Mouse (Mus musculus): ENCODE data around the gene Neurl1a. TPM values are rescaled to one million over a fixed set of nuclear protein-coding genes. Genes with fewer than 3 reads are reported as not detected.

Gene Neurl1a
- polyA plus RNA-seq, 1 experiment from 2014 or later: 15.4 TPM

DNA sequence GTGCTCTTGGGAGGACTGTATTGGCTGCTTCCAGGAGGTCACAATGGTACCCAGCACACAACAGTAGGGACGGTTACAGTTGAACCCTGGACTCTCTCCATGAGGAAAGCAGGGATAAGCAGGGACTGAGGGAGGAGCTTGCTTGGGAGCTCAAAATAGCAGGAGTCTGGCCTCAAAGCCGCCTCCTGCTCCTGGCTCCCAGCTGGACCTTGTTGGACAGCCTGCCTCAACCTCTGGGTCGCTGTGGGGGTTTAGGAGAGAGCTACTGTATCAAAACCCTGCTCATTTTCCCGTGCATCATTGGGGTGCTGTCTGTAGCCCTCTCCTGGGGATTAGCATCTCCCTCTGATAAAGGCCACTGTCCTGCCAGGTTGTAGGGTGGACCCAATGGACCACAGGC, 100.8 kb downstream of the Neurl1a start:
- Histone ChIP-seq H3K4me3 (replicated peaks) (no peak overlapping the region), H3K27me3 (replicated peaks) (no peaks in the 10 kb centered on the region), H3K9me3 (replicated peaks) (no peaks in the 10 kb centered on the region), H3K4me2 (no peak overlapping the region), H3K4me1 (peaks cover 11% of the 10 kb centered on the region; the same call in 1 of the 2 replicates), H3K9ac (replicated peaks) (no peak overlapping the region), H3K27ac (replicated peaks) (peak overlapping the region; percentile 38; the same call in 1 of the 2 replicates), H3K36me3 (no peaks in the 10 kb centered on the region)
- WGBS: 86% methylated on average over 4 of the region's 4 CpGs
- ATAC-seq (ENCODE audit: low FRiP score): no peak

DNA sequence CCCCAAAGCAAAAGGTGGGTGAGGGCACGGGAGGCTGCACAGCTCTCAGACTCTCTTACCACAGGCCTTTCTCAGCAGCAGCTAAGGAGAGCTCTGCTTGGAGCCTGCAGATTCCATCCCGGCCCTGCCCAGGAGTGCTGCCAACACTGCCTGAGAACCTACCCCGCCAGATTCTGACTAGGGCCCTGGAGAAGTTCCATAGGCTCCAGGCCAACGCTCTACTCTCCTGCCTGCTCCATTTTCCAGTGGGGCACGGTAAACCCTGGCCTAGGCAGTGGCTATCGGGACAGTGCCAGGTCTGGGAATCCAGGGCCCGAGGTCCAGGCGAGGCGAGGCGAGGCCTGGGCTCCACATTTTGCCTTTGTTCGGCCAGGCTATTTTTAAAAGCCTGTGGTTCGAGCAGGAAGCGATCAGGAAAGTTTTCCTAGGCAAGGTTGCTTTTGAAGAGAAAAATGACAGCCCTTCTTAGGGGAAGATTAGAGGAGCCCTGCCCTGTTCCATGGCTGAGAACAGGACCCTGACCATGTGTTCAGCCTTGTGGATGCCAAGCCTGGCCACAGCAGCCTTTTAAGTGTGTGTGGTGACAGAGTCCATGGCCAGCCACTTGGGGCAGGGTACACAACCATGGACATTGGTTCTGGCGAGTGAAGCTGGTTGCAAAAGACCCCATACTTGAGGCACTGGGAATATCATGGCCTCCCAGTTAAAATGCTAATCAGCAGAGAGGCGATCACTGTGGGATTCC, 101.3 kb downstream of the Neurl1a start:
- no peak overlapping the region for H3K9ac ChIP-seq (replicated peaks)
- H3K4me1 ChIP-seq: peaks cover 11% of the 10 kb centered on the region; the same call in 1 of the 2 replicates
- 80% methylated on average over 15 of the region's 15 CpGs for WGBS
- no peak overlapping the region for H3K4me3 ChIP-seq (replicated peaks)
- ATAC-seq (ENCODE audit: low FRiP score): no peak
- H3K27me3 ChIP-seq (replicated peaks): no peaks in the 10 kb centered on the region
- no peak overlapping the region for H3K4me2 ChIP-seq
- peak overlapping the region; percentile 38; the same call in 1 of the 2 replicates for H3K27ac ChIP-seq (replicated peaks)
- no peaks in the 10 kb centered on the region for H3K36me3 ChIP-seq
- H3K9me3 ChIP-seq (replicated peaks): no peaks in the 10 kb centered on the region

DNA sequence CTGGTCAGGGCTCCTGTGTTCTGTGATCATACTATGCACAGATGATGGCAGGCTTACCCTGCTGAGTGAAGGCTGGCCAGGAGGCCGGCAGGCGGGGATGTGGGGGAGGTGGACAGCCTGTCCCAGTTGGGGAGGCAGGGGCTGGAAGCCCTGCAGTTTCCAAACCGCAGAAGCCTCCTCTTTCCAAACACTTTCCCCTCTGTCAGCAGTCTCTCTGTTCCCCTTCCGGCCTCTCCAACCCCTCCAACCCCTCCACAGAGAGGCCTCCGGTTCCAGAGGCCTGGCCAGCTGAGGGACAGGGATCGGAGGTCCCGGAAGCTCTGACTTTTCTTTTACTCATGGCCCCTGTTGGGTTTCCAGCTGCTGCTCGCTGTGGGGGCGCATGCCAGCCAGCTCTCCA, 102.3 kb downstream of the Neurl1a start:
- H3K9ac ChIP-seq (replicated peaks): no peak overlapping the region
- 88% methylated on average over 9 of the region's 9 CpGs for WGBS

DNA sequence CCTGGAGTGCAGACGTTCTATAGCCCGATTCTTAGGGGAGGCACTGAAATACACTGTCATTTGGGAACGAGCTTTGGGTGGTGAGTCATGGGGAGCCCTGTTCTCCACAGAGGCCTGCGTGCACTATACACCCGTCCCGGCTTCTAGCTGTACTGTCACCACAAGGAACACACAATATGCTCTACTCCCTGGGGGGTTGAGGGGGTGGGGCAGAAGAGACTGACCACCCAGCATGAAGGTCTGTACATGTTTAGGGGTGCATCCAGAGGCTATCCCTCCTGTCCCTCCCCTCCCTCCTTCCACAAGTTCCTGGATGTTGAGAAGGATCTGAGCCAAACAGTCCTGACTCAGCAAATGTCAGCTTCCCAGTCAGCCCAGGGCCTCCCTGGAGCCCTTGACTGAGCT, 103.4 kb downstream of the Neurl1a start:
- 69% methylated on average over 6 of the region's 6 CpGs for WGBS
- H3K9ac ChIP-seq (replicated peaks): no peak overlapping the region

More for the DNA sequence above, 102.3 kb downstream of the Neurl1a start:
- Histone ChIP-seq H3K4me3 (replicated peaks) (no peak overlapping the region), H3K4me2 (no peak overlapping the region), H3K27ac (replicated peaks) (no peak overlapping the region), H3K27me3 (replicated peaks) (no peaks in the 10 kb centered on the region), H3K4me1 (peaks cover 11% of the 10 kb centered on the region; the same call in 1 of the 2 replicates), H3K9me3 (replicated peaks) (no peaks in the 10 kb centered on the region), H3K36me3 (no peaks in the 10 kb centered on the region)
- no peak for ATAC-seq (ENCODE audit: low FRiP score)

DNA sequence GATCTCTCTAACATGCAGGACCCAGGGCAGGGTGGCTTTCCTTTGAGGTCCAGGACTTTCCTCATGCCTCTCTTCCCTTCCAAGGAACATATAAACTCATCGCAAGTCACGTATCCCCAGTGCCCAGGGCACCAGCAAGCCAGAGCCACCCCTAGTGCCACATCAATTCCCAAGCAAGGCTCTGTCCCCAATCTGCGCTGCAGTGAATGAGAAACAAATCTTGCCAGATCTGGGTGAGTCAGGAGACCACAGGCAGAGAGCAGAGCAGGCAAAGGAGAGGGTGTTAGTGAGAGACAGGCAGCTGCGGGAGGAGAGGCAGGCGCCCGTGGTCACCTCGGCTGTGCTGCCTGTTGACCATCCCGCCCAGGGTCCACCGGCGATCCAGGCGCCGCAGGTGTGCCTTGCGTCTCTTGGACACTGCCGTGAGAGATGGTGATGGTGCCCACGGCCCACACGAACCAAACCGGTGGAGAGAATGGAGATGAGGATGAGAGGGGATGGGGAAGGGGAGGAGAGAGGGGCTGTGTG, 104.1 kb downstream of the Neurl1a start:
- Histone ChIP-seq H3K4me3 (replicated peaks) (no peak overlapping the region), H3K27me3 (replicated peaks) (no peaks in the 10 kb centered on the region), H3K4me1 (peaks cover 11% of the 10 kb centered on the region; the same call in 1 of the 2 replicates), H3K9me3 (replicated peaks) (no peaks in the 10 kb centered on the region), H3K27ac (replicated peaks) (no peak overlapping the region), H3K4me2 (no peak overlapping the region), H3K9ac (replicated peaks) (no peak overlapping the region), H3K36me3 (no peaks in the 10 kb centered on the region)
- 97% methylated on average over 17 of the region's 17 CpGs for whole genome bisulfite sequencing
- ATAC-seq (ENCODE audit: low FRiP score): no peak

More for the DNA sequence above, 103.4 kb downstream of the Neurl1a start:
- H3K27me3 ChIP-seq (replicated peaks): no peaks in the 10 kb centered on the region
- H3K4me1 ChIP-seq: peaks cover 11% of the 10 kb centered on the region; the same call in 1 of the 2 replicates
- H3K36me3 ChIP-seq: no peaks in the 10 kb centered on the region
- H3K4me2 ChIP-seq: no peak overlapping the region
- H3K4me3 ChIP-seq (replicated peaks): no peak overlapping the region
- no peak for ATAC-seq (ENCODE audit: low FRiP score)
- H3K27ac ChIP-seq (replicated peaks): no peak overlapping the region
- no peaks in the 10 kb centered on the region for H3K9me3 ChIP-seq (replicated peaks)

DNA sequence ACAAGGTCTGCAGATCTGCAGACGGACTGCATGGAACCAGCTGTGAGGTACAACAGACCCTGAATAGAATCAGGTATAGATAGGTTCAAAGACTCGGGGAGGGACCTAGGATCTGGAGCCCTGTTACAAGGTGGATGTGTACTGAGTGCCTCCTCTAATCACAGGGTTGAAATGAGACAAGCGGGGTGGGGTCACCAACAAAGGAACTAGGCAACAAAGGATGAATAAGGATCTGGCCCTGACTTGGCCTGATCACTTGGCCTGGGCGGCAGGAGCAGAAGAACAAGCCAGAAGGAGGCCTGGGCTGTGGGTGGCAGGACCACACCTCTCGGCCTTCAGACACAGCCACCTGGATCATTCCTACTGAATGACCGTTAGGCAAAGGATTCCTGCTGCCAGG, 107.0 kb downstream of the Neurl1a start:
- Histone ChIP-seq H3K27me3 (replicated peaks) (no peaks in the 10 kb centered on the region), H3K9ac (replicated peaks) (no peak overlapping the region), H3K9me3 (replicated peaks) (no peaks in the 10 kb centered on the region), H3K4me1 (0 out of 2 replicates have a peak, but pooled peaks cover under 1% of the 10 kb centered on the region), H3K4me2 (no peak overlapping the region), H3K36me3 (no peaks in the 10 kb centered on the region), H3K4me3 (replicated peaks) (no peak overlapping the region), H3K27ac (replicated peaks) (no peak overlapping the region)
- ATAC-seq (ENCODE audit: low FRiP score): no peak
- WGBS: 81% methylated on average over 6 of the region's 6 CpGs

DNA sequence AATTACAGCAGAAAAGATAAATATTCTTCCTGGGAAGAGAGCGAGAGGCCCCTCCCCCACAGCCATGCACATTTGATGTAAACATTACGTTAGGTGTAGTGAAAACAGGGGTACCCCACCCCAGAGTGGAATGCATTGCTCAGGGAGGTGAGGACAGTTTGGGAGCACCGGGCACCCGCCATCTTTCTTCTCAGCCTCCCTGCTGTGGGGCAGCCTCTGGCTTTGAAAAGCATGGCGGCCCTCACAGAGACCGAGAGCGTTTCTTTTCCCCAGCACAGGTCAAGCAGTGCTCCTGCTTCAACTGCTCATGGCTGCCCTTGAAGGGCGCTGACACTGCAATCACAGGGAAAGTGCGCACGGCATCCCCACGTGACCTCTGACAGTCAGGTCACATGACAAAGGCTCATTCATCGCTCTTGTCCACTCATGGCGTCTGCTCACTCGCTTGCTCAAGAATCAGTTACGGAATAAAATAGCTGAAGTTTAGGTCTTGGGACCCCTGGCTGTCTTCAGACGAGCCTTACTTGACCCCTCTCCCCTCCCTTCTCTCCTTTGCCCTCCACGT, 108.3 kb downstream of the Neurl1a start:
- 53% methylated on average over 17 of the region's 17 CpGs for WGBS
- no peaks in the 10 kb centered on the region for H3K36me3 ChIP-seq
- no peaks in the 10 kb centered on the region for H3K27me3 ChIP-seq (replicated peaks)
- no peaks in the 10 kb centered on the region for H3K9me3 ChIP-seq (replicated peaks)
- no peak overlapping the region for H3K4me3 ChIP-seq (replicated peaks)
- H3K4me1 ChIP-seq: peaks cover 11% of the 10 kb centered on the region
- no peak overlapping the region for H3K27ac ChIP-seq (replicated peaks)
- H3K4me2 ChIP-seq: no peak overlapping the region
- H3K9ac ChIP-seq (replicated peaks): no peak overlapping the region
- no peak for ATAC-seq (ENCODE audit: low FRiP score)

DNA sequence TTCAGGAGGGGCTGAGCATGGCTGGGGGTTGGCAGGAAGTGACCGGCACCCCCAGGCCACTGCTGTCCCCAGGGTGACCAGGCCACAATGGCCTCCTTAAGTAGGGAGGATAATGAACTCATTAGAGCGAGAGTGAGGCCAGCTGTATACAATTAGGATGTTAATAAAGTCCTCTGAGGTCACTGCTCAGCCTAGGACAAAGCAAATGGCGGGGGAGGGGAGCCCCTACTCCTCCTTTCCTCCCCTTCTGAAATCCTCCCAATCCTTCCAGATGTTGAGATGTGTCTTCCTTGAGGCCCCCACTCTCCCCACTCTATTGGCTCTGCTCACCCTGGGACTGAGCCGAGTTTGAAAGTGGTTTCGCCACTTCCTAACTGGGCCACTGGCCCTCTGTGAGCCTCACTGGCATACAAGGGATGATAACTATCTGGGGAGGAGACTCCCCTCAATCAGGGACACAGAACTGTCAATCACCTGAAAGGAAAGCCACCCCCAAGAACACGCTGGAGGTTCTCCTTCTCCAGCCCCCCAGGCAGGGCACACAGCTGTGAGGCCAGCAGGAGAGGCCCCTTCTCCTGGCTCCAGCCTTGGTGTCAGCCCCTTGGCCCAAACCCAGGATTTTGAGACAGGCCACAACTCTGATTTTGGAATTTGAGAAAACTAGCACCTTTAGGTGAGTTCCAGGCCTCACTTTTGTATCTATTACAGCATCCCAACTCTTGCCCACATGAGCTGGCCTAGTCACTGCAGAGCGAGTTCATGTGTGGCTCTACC, 112.9 kb downstream of the Neurl1a start:
- no peak overlapping the region for H3K4me2 ChIP-seq
- peaks cover 17% of the 10 kb centered on the region for H3K4me1 ChIP-seq
- no peaks in the 10 kb centered on the region for H3K27me3 ChIP-seq (replicated peaks)
- WGBS: 36% methylated on average over 7 of the region's 7 CpGs
- H3K9ac ChIP-seq (replicated peaks): no peak overlapping the region
- no peaks in the 10 kb centered on the region for H3K36me3 ChIP-seq
- no peak overlapping the region for H3K4me3 ChIP-seq (replicated peaks)
- no peaks in the 10 kb centered on the region for H3K9me3 ChIP-seq (replicated peaks)
- ATAC-seq (ENCODE audit: low FRiP score): no peak
- no peak overlapping the region; the same call in 1 of the 2 replicates for H3K27ac ChIP-seq (replicated peaks)

DNA sequence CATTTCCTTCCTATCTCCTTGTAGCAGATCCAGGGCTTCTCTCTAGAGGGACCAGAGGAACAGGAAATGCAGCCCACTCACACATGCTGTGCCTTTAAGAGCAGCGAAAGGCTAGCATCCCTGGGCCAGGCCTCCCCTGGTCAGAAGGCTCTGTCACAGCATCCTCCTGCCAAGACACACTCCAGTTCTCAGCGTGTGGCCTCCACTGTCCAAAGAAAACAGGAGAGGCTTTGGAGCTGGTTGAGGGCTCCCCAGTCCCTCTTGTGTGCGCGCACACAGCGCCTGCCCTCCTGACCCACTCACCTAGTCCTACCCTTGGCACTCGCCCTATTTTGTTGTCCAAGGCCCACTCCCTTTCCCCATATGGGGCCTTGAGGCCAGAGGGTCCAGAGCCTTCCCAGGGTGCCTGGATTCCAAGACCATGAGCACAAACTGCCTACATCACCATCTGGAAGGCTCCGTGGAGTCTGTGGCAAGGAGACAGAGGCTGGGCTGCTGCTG, 113.9 kb downstream of the Neurl1a start:
- no peak overlapping the region; the same call in 1 of the 2 replicates for H3K27ac ChIP-seq (replicated peaks)
- no peak for ATAC-seq (ENCODE audit: low FRiP score)
- H3K36me3 ChIP-seq: no peaks in the 10 kb centered on the region

DNA sequence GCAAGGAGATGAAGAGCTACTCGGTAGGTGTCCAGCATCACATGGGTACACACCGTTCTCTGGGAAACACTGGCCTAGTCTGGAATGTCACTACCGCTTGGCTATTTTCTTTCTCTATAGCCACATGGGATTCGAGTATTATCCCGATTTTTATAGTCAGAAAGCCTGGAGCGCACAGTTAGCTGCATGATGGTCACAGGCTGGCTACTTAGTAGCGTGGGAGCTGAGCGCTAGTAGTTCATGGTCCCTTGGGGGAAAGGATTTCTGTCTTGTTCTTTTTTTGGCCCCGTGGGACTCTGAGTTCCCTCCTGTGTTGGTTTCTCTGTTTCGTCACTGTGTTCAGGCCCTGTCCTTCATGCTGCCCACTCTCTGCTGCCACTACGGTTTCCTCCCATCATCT, 119.5 kb downstream of the Neurl1a start:
- H3K4me2 ChIP-seq: no peak overlapping the region
- no peaks in the 10 kb centered on the region for H3K9me3 ChIP-seq (replicated peaks)
- H3K4me3 ChIP-seq (replicated peaks): no peak overlapping the region
- no peak for ATAC-seq (ENCODE audit: low FRiP score)
- 66% methylated on average over 11 of the region's 11 CpGs for WGBS
- no peaks in the 10 kb centered on the region for H3K27me3 ChIP-seq (replicated peaks)
- H3K9ac ChIP-seq (replicated peaks): no peak overlapping the region
- H3K36me3 ChIP-seq: no peaks in the 10 kb centered on the region
- H3K4me1 ChIP-seq: peaks cover 24% of the 10 kb centered on the region
- no peak overlapping the region for H3K27ac ChIP-seq (replicated peaks)

More for the DNA sequence above, 113.9 kb downstream of the Neurl1a start:
- Histone ChIP-seq H3K9ac (replicated peaks) (no peak overlapping the region), H3K4me3 (replicated peaks) (no peak overlapping the region), H3K4me2 (no peak overlapping the region), H3K4me1 (peaks cover 17% of the 10 kb centered on the region), H3K27me3 (replicated peaks) (no peaks in the 10 kb centered on the region), H3K9me3 (replicated peaks) (no peaks in the 10 kb centered on the region)
- WGBS: 53% methylated on average over 7 of the region's 7 CpGs

All from neural tube, embryonic 15.5 days (tissue).